Mouse (Mus musculus): Measurements from ENCODE around the gene Cpsf4. TPM values are rescaled to one million over a fixed set of nuclear protein-coding genes. Genes with fewer than 3 reads are reported as not detected.
"Not testable (repeated sequence)": the region's sequence is repeated elsewhere in the genome, so short reads cannot be mapped to it uniquely, and the experiment has no call there.

Cpsf4 gene
- total RNA-seq, 1 experiment from 2014 or later = 45.7 TPM

DNA sequence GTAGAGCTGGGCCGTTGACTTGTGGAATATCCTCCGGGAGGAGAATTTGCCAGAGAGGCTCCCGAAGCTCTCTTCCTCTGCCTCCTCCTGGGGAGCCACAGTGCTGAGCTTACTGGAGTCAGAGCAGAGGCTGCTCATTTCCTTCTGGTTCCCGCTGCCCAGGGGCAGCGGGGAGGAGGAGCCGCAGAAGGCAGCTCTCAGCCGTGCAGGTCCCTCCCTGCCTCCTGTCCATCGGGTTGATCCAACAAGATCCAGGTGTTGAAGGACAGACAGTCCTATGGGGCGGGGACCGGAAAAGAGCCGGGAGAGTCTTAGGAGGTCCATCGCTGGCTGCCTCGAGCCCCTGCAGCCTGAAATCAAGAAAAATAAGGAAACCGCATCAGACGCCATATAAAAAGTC lies 1.8 kb upstream of the Cpsf4 start:
- no peak for ATAC-seq (replicated peaks; ENCODE audit: low read depth, poor library complexity, severe bottlenecking)

DNA sequence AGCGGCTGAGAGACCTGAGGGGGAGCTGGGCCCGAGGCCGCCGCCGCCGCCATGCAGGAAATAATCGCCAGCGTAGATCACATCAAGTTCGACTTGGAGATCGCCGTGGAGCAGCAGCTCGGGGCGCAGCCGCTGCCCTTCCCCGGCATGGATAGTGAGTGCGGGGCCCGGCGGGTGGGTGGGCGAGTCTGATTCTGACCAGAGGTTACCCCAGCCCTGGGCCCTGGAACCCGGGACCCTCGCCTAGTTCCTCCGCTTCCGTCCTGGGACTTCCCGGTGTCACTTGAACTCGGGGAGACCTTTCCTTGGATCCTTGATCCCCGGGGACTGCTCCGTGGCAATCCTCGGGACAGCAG lies 271 bp downstream of the Cpsf4 start:
- no peak for ATAC-seq (replicated peaks; ENCODE audit: low read depth, poor library complexity, severe bottlenecking)

DNA sequence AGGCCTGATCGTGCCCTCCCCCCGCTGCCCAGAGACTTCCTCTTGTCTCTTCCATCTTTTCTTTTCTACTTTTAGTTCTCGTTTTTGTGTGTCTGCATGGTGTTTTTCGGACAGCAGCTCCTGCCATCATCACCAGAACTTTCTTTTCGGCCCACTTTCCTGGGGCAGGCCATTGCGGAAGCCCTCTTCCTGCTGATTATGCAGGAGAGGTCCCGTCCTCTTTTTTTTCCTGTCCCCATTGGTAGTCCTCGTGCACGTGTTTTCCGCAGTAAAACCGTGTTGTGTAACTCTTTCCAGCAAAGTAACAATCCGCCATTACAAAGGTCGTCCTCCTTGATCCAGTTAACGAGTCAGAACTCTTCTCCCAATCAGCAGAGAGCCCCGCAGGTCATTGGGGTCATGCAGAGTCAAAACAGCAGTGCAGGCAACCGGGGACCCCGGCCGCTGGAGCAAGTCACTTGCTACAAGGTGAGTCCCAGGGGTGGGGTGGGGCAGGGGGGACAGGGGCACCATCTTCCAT lies 11.5 kb downstream of the Cpsf4 start:
- ATAC-seq (replicated peaks; ENCODE audit: low read depth, poor library complexity, severe bottlenecking) = no peak

DNA sequence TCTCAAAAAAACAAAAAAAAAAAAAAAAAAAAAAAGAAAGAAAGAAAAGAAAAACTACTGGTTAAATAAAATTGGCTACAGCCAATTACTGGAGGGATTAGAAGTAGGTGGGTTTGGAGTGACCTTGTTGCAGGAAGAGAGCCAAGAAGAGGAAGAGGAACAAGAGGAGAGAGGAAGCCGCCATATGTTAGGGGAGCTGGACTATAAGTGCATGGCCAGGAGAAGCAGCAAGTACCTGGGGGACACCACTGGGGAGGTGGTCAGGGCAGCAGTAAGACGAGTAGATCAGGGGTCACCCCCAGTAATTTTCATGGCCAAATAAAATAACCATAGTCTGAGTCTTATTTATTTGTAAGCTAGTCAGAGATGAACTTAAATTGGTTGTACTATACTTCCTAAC lies 18.2 kb downstream of the Cpsf4 start:
- ATAC-seq (replicated peaks; ENCODE audit: low read depth, poor library complexity, severe bottlenecking) = no peak

DNA sequence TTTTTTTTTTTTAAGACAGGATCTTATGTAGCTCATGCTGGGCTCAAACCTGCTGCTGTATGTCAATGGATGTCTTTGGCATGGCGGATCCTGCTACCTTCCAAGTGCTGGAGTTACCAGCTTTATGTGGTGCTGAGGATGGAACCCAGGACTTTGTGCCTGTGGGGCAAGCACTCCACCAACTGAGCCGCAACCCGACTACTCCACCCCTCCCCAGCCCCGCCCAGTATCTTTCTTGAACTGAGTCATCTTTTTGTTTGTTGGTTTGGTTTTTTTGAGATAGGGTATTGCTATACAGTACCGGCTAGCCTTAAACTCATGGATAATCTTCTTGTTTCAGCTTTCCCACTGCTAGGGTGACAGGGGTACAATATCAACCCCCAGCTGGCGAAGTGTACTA lies 22.4 kb downstream of the Cpsf4 start:
- ATAC-seq (replicated peaks; ENCODE audit: low read depth, poor library complexity, severe bottlenecking) = no peak

DNA sequence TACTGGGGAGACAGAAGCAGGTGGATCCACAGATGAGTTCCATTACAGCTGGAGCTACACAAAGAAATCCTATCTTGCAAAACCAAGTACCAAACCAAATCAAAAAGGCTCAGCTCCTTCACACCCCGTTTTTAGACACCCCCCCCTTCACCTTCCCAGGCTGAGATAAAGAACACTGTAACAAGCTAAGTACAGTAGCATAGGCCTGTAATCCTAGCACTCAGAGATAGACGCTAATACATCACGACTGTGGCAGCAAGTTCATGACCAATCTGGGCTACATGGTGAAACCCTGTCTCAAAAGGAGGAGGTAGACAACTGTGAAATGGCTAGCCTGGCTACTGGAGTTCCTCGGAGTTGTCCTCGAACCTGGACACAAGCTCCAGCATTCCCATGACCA lies 23.4 kb downstream of the Cpsf4 start:
- ATAC-seq (replicated peaks; ENCODE audit: low read depth, poor library complexity, severe bottlenecking) = no peak

DNA sequence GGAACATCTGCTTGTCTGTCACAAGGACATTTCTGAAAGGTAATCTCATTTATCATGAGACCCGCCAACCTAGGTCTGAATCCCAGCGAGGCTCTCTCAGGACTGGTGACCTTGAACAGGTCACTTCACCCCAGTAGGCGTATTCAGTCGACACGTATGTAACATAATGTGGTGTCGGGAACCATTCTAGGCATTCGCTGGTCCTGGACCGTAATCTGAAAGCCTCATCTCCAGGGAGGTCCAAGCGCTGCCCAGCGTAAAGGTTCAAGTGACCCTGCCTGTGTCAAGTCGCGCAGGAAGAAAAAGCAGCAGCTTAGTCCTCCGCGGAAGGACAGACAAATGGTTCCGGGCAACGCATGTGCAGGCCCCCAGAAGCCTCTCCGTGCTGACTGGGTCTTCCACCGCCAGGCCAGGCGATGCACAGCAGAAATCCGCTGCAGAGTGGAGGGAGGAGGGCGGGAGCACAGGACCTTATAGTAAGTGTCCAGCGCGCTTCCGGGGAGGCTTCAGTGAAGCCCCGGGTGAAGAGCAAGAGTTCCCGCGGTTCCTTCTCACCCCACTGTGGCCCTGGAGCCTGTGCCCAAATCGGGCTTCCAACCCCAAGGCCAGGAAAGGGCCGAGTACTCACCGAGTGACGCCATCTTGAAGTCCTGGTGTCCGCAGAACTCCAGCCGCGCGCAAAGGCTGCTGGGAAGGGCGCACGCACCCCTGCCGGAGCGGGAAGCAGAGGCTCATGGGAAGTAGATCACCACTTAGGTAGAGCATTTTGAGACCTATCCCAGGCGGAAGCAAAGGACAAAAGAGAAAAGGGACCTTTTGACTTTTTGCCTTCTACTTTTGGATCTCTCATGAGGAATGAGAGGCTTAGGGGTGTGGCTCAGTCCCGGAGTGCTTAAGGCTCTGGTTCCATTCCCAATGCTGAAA lies 24.1 kb downstream of the Cpsf4 start:
- ATAC-seq (replicated peaks; ENCODE audit: low read depth, poor library complexity, severe bottlenecking) = peak; percentile 98

DNA sequence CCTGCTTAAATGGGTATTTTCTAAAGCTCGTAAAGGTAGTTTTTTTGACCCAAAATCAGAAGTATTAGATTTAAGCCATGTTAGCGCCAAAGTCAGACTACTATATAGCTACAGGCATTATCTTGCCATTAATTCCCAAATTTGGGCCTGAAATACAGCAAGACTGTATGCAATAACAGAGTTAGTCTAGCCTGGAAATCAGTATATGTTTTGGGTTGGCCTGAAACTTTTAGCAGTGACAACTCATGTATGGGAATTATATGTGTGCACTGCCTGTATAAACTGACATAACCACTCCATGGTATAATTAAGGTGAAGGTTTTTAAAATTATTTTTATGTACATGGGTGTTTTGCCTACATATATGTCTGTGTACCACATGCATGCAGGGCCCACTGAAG lies 24.9 kb downstream of the Cpsf4 start, which contains the start of gene Atp5j2:
TSS of gene Atp5j2 (minus strand) at position 101 of the 400 bp plus-strand sequence.
- no peak for ATAC-seq (replicated peaks; ENCODE audit: low read depth, poor library complexity, severe bottlenecking)

DNA sequence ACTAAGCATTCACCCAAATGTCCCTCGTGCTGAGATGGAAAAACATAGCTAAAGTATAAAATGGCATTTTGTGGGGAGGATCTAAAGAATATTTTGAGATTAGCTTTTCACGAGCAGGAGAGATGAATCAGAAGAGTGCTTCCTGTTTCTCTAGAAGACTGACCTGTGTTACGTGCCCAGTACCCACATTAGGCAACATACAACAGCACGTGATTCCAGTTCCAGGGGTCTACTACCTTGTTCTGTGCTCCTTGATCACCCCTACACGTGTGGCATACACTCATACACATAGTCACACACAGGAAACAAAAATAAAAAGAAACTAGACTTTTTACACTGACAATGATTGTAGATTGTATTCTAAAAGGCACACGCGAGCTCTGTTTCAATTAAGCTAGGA lies 33.4 kb downstream of the Cpsf4 start:
- no peak for ATAC-seq (replicated peaks; ENCODE audit: low read depth, poor library complexity, severe bottlenecking)

DNA sequence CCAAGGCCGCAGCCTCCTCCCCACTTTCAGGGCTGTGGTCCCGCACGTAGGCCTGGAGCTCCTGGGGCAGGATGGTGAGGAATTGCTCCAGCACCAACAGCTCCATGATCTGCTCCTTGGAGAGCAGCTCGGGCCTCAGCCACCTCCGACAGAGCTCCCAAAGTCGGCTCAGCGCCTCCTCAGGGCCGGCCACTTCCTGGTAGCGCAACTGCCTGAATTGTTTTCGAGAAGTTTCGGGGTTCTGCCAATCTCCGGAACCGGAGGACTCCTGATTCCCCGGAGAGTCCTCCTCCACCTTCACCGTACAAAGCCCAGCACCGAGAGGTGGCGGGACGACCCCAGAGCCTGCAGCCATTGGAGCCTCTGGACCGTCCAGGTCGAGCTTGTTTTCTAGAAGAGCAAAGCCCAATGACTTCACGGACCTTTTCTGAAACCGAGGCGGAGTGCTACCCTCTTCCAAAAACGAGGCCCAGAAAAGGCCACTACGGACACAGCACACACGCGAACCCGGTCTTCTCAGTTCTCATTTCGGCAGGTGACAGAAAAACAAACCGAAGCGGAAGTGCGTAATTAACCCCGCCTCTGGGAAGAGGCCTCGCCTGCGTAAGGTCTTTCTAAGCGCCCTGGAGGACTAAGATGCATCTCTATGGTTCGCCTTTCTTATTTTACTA lies 34.4 kb downstream of the Cpsf4 start, which contains the start of gene Zkscan14:
TSS of gene Zkscan14 (minus strand) at position 548 of the 671 bp plus-strand sequence.
- peak; percentile 59 for ATAC-seq (replicated peaks; ENCODE audit: low read depth, poor library complexity, severe bottlenecking)

DNA sequence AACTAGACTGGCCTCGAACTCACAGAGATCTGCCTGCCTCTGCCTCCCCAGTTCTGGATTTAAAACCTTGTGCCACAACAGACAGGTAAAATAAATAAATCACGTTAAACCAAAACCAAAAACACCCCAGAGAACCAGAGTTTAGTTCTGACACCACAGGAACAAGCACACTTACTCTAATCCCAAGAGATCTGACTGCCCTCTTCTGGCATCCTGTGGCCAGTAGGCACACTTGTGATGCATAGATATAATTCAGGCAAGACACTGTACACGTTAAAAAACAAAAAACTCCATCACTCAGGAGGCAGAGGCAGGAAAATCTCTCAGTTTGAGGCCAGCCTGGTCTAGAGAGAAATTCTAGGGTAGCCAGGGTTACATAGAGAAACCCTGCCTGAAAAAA lies 35.4 kb downstream of the Cpsf4 start:
- no peak for ATAC-seq (replicated peaks; ENCODE audit: low read depth, poor library complexity, severe bottlenecking)

DNA sequence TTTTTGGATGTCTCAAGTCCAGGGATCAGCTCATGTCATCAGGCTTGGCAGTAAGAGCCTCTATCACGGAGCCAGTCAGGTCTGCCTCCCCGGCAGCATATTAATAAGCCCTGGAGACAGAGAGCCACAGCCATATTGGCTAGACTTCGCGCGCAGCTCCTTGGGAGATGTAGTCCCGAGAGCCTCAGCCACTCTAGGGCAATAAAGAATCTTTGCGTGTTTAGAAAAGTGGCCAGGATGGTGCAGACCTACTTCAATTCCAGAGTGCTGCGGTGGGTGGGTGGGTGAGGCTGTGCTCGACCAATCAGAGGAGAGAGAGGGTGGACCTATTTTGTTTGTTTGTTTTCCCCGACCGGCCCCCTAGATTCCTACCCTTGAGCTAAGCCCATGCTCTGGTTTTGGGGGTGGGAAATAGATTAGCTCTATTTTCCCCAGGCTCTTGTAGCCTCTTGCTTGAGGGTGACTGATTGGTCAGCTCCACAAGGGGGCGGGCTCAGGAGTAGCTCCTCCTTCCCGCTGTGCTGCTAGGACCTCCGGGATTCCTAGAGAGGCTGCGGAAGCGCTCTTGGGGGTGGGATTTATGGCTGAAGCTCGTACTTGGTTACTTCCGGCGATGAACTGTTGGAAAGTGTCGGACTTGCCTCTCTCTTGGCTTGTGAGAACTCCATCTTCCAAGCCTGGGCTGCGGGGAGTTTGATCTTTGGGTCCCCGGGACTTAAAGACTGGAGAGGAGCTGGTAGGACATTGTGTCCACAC lies 37.1 kb downstream of the Cpsf4 start, which contains the start of gene Zkscan5:
TSS of gene Zkscan5 (plus strand) at position 627 of the 756 bp plus-strand sequence.
- ATAC-seq (replicated peaks; ENCODE audit: low read depth, poor library complexity, severe bottlenecking) = peak; percentile 83

DNA sequence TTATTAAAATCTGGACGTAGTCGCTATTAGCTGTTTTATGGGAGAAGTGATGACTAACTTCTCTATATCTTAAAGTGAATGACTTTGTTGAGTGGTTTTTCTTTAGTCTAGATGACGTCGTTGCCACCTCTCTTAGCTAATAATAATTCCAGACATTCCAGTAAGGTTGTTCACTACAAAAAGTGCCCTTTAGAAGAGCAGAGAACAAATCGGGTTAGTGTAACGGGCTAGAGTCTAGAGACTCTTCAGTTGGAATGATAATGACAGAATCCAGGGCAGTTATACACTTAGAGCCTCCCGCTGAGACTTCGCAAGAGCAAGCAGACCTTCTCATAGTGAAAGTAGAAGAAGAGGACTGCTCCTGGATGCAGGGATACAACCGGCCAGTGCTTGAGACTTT lies 38.0 kb downstream of the Cpsf4 start:
- no peak for ATAC-seq (replicated peaks; ENCODE audit: low read depth, poor library complexity, severe bottlenecking)

DNA sequence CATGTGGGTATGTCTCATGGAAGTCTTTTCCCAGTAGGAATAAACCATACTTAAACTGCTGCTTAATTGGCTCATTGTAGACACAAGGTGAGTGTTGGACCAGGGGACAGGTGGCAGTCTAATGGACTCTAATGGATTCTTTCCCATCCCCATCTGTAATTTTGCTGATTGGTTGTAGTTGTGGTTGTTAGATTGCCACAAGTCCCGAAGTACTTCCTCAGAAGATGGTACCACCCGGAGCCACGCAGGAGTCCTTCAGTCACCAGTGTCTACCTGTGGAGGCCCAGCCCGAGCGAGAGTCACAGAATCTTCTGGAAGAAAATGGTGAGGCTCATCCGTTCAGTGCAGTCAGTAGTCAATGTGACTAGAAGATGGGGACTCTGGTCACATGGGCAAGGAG lies 40.4 kb downstream of the Cpsf4 start:
- ATAC-seq (replicated peaks; ENCODE audit: low read depth, poor library complexity, severe bottlenecking) = no peak

DNA sequence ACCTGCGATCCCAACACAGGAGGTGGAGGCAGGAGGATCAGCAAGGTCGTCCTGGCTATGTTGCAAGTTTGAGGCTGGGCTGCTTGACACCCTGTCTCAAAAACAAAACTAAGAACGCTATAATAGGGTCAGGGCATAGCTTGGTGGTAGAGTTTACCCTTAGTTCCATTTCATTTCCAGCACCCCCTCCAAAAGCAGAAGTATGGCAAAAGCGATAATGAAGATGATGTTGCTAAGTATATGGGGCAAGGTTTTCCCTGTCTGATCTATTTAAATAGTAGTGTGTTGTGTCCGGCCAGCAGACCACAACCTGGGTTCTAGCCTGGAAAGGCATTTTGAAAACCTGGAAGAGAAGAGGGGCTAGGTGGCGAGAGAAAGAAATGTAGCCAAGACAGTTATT lies 40.9 kb downstream of the Cpsf4 start:
- ATAC-seq (replicated peaks; ENCODE audit: low read depth, poor library complexity, severe bottlenecking) = no peak

DNA sequence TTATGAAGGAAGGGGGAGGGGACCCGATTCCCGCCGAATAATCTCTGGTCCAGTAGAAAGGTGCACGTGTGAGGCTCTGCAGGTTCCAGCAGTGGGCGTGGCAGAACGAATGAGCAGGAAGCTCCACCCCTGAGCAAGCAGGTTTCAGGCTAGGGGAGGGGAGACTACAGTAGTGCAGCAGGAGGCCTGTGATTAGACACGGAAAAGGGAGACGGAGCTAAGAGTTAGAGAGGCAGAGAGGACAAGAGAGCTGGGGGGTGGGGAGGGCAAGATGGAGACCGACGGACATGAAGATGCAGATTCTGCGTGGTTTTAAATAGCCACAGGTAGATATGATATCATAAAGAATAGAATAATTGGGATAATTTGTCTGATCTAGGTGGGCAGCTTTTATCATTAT lies 41.4 kb downstream of the Cpsf4 start:
- not testable (repeated sequence) for ATAC-seq (replicated peaks; ENCODE audit: low read depth, poor library complexity, severe bottlenecking)

DNA sequence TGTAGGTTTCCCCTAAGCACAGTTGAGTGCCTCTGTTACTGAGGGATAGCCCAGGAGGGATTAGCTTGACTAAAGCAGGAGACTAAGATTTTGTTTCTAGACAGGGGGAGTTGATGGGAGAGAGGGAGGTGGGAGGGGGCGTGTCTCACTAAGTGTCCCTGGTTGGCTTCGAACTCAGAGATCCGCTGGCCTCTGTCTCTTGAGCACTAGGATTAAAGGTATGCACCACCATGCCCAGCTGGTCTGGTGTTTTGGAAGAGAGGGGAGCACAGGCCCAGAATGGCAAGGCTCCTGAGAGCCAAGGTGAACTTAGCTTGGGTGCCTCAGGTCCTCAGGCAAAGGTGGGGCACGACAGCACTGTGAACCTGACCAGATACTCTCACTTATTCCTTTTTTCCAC lies 44.3 kb downstream of the Cpsf4 start:
- no peak for ATAC-seq (replicated peaks; ENCODE audit: low read depth, poor library complexity, severe bottlenecking)

DNA sequence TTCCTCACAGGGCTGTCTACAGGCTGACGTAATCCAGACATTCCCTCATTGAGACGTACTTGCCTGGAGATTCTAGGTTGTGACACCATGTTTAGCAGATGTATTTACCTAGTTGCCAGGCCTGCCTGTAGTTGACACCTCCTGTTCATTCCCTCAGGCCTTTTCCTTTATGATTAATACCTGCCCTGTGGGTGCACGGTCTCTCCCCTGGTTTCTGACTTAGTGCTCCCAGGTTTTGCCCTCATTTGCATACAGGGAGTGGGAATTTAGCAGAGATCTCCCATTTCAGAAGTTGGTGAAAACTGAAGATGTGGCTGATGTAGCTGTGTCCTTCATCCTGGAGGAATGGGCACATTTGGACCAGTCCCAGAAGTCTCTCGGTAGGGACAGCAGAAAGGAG lies 45.2 kb downstream of the Cpsf4 start:
- no peak for ATAC-seq (replicated peaks; ENCODE audit: low read depth, poor library complexity, severe bottlenecking)

DNA sequence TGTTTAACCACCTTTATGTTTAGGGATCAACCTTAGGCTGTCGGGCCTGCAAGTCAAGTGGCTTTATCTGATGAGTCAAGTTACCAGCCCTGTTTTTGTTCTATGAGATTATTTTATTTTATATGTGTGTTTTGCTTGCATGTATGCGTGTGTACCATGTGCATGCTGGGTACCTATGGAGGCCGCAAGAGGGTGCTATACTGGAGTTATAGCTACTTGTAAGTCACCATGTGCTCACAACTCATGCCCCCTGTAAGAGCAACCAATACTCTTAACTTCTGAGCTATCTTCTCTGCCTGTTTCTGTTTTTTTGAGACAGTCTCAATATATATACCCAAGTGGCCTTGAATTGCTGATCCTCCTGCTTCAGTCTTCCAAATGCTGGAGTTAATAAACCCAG lies 46.5 kb downstream of the Cpsf4 start:
- ATAC-seq (replicated peaks; ENCODE audit: low read depth, poor library complexity, severe bottlenecking) = no peak

DNA sequence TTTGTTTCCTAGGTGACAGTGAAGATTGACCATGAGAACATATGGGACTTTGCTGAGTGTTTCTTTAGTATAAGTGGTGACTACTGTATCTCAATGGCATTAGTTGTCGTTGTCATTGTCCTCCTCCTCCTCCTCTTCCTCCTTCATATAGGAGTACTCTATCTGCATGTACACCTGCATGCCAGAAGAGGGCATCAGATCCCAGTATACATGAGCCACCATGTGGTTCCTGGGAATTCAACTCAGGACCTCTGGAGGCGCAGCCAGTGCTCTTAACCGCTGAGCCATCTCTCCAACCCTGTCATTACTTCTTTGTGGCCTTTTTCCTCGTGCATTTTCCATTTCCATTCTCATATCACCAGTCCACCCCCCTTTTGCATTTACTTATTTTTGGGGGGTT lies 47.7 kb downstream of the Cpsf4 start:
- ATAC-seq (replicated peaks; ENCODE audit: low read depth, poor library complexity, severe bottlenecking) = peak; percentile 63; the same call in 1 of the 2 replicates
